Mouse (Mus musculus) heart, adult 2 months (tissue): ENCODE data around the gene Atg16l1.

Experiments used
- CTCF ChIP-seq: fragments of 200-600 bp; IDR thresholded peaks from 2 replicates; pipeline ENCODE4 v1.8.1; 2022; ENCODE audit warnings: antibody characterized with exemption, mild to moderate bottlenecking, moderate library complexity
- EP300 ChIP-seq: fragments of 200-500 bp; IDR thresholded peaks from 2 replicates; pipeline ENCODE4 v1.6.1; 2011; ENCODE audit warnings: low read depth, low read length, control low read depth; ENCODE audit not compliant: insufficient read depth
- POLR2A ChIP-seq: fragments of 200-500 bp; IDR thresholded peaks from 2 replicates; pipeline ENCODE4 v1.6.1; 2011; ENCODE audit warnings: mild to moderate bottlenecking, low read depth, low read length, control low read depth; ENCODE audit not compliant: insufficient read depth

DNA sequence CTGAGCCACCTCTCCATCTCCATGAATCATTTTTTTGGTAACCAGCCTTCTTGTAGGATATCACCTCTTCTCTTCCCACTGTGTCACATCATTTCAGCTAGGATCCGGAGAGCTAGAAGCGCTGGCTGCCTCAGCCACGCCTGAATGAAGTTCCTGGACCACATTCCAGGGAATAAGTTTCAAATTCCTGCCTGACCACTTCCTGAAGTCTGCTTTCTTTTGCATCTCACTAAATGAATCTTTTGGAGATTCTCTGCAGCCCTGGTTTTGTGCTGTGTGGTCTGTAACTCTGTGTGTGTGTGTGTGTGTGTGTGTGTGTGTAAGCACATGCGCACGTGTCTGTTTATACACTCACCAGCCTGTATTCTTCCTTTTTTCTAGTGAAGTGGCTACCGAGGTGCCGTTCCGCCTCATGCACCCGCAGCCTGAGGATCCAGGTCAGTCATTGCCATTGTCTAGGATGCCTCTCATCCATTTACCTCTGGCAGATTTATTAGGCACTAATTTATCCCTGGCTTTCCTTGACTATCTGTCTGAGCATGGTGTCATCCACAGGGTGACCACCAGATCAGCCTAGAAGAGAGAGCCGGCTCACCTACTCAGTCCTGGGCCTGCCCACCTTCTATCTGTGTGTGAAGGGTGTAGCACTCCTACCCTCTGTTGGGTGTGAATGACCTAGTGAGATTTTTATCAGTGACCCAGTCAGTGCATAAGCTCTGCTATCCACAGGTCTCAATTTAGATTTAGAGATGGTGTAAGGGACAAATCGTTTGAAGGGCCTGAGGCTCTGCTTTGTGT, 84.9 kb downstream of the Atg16l1 start:
- TF ChIP-seq POLR2A (no peak), CTCF (no peak), EP300 (no peak)
